Mouse (Mus musculus): ENCODE measurements around the gene 4930486L24Rik. TPM values are rescaled to one million over a fixed set of nuclear protein-coding genes. Genes with fewer than 3 reads are reported as not detected.

The 4930486L24Rik gene
- polyA plus RNA-seq, 1 experiment from 2014 or later, result not detected

GRCm38 (mm10) chr13:60842703-60843102, 21.6 kb downstream of the 4930486L24Rik start:
- Histone ChIP-seq H3K4me2 (ENCODE audit: low read depth) (no peak overlapping the region), H3K4me1 (ENCODE audit: control insufficient read depth, insufficient read depth, low read length) (no peaks in the 10 kb centered on the region), H3K27ac (ENCODE audit: low read depth, low read length) (no peak overlapping the region), H3K36me3 (ENCODE audit: control insufficient read depth, insufficient read depth, low read length) (no peaks in the 10 kb centered on the region), H3K4me3 (ENCODE audit: low read depth, low read length) (no peak overlapping the region), H3K9ac (ENCODE audit: low read length) (no peak overlapping the region), H3K9me3 (ENCODE audit: control insufficient read depth, low read length) (no peaks in the 10 kb centered on the region), H3K27me3 (ENCODE audit: control insufficient read depth, insufficient read depth, low read length) (no peaks in the 10 kb centered on the region)
- WGBS, result 78% methylated on average over 6 of the region's 6 CpGs
- DNase-seq (ENCODE audit: low spot score) (no peak), ATAC-seq (ENCODE audit: insufficient read depth, low FRiP score, low TSS enrichment) (no peak)

- Histone ChIP-seq H3K4me2 (ENCODE audit: low read depth) (no peak overlapping the region), H3K9me3 (ENCODE audit: control insufficient read depth, low read length) (no peaks in the 10 kb centered on the region), H3K27ac (ENCODE audit: low read depth, low read length) (no peak overlapping the region), H3K36me3 (ENCODE audit: control insufficient read depth, insufficient read depth, low read length) (no peaks in the 10 kb centered on the region), H3K4me1 (ENCODE audit: control insufficient read depth, insufficient read depth, low read length) (no peaks in the 10 kb centered on the region), H3K27me3 (ENCODE audit: control insufficient read depth, insufficient read depth, low read length) (no peaks in the 10 kb centered on the region), H3K9ac (ENCODE audit: low read length) (no peak overlapping the region), H3K4me3 (ENCODE audit: low read depth, low read length) (no peak overlapping the region)
- WGBS, result 85% methylated on average over 2 of the region's 2 CpGs
- ATAC-seq (ENCODE audit: insufficient read depth, low FRiP score, low TSS enrichment) (no peak), DNase-seq (ENCODE audit: low spot score) (no peak)
Observed at GRCm38 (mm10) chr13:60839353-60839902, 24.8 kb downstream of the 4930486L24Rik start.

GRCm38 (mm10) chr13:60826052-60826451, 38.2 kb downstream of the 4930486L24Rik start:
- H3K9me3 ChIP-seq (ENCODE audit: control insufficient read depth, low read length), result no peaks in the 10 kb centered on the region
- H3K27me3 ChIP-seq (ENCODE audit: control insufficient read depth, insufficient read depth, low read length), result no peaks in the 10 kb centered on the region
- WGBS, result 73% methylated on average over 3 of the region's 3 CpGs
- no peaks in the 10 kb centered on the region for H3K4me1 ChIP-seq (ENCODE audit: control insufficient read depth, insufficient read depth, low read length)
- H3K9ac ChIP-seq (ENCODE audit: low read length), result no peak overlapping the region
- no peaks in the 10 kb centered on the region for H3K36me3 ChIP-seq (ENCODE audit: control insufficient read depth, insufficient read depth, low read length)
- H3K4me2 ChIP-seq (ENCODE audit: low read depth), result no peak overlapping the region
- no peak for ATAC-seq (ENCODE audit: insufficient read depth, low FRiP score, low TSS enrichment)
- no peak overlapping the region for H3K27ac ChIP-seq (ENCODE audit: low read depth, low read length)
- DNase-seq (ENCODE audit: low spot score), result no peak
- no peak overlapping the region for H3K4me3 ChIP-seq (ENCODE audit: low read depth, low read length)

- no peak overlapping the region for H3K27ac ChIP-seq (ENCODE audit: low read depth, low read length)
- no peaks in the 10 kb centered on the region for H3K9me3 ChIP-seq (ENCODE audit: control insufficient read depth, low read length)
- no peaks in the 10 kb centered on the region for H3K27me3 ChIP-seq (ENCODE audit: control insufficient read depth, insufficient read depth, low read length)
- H3K4me1 ChIP-seq (ENCODE audit: control insufficient read depth, insufficient read depth, low read length), result no peaks in the 10 kb centered on the region
- H3K9ac ChIP-seq (ENCODE audit: low read length), result no peak overlapping the region
- DNase-seq (ENCODE audit: low spot score), result no peak
- ATAC-seq (ENCODE audit: insufficient read depth, low FRiP score, low TSS enrichment), result no peak
- H3K36me3 ChIP-seq (ENCODE audit: control insufficient read depth, insufficient read depth, low read length), result no peaks in the 10 kb centered on the region
- H3K4me3 ChIP-seq (ENCODE audit: low read depth, low read length), result no peak overlapping the region
- WGBS, result 73% methylated on average over 3 of the region's 3 CpGs
- no peak overlapping the region for H3K4me2 ChIP-seq (ENCODE audit: low read depth)
Observed at GRCm38 (mm10) chr13:60820486-60821175, 43.6 kb downstream of the 4930486L24Rik start.

GRCm38 (mm10) chr13:60819469-60819868, 44.8 kb downstream of the 4930486L24Rik start:
- H3K4me1 ChIP-seq (ENCODE audit: control insufficient read depth, insufficient read depth, low read length), result no peaks in the 10 kb centered on the region

GRCm38 (mm10) chr13:60813722-60814121, 50.6 kb downstream of the 4930486L24Rik start:
- Histone ChIP-seq H3K4me2 (ENCODE audit: low read depth) (no peak overlapping the region), H3K9ac (ENCODE audit: low read length) (no peak overlapping the region), H3K4me3 (ENCODE audit: low read depth, low read length) (no peak overlapping the region), H3K4me1 (ENCODE audit: control insufficient read depth, insufficient read depth, low read length) (no peaks in the 10 kb centered on the region), H3K36me3 (ENCODE audit: control insufficient read depth, insufficient read depth, low read length) (no peaks in the 10 kb centered on the region), H3K27me3 (ENCODE audit: control insufficient read depth, insufficient read depth, low read length) (no peaks in the 10 kb centered on the region), H3K9me3 (ENCODE audit: control insufficient read depth, low read length) (no peaks in the 10 kb centered on the region), H3K27ac (ENCODE audit: low read depth, low read length) (no peak overlapping the region)
- DNase-seq (ENCODE audit: low spot score) (no peak), ATAC-seq (ENCODE audit: insufficient read depth, low FRiP score, low TSS enrichment) (no peak)
- WGBS, result 81% methylated on average over 1 of the region's 1 CpGs

More at GRCm38 (mm10) chr13:60819469-60819868, 44.8 kb downstream of the 4930486L24Rik start:
- H3K4me2 ChIP-seq (ENCODE audit: low read depth), result no peak overlapping the region
- no peaks in the 10 kb centered on the region for H3K27me3 ChIP-seq (ENCODE audit: control insufficient read depth, insufficient read depth, low read length)
- no peaks in the 10 kb centered on the region for H3K9me3 ChIP-seq (ENCODE audit: control insufficient read depth, low read length)
- H3K27ac ChIP-seq (ENCODE audit: low read depth, low read length), result no peak overlapping the region
- no peaks in the 10 kb centered on the region for H3K36me3 ChIP-seq (ENCODE audit: control insufficient read depth, insufficient read depth, low read length)
- 14% methylated on average over 7 of the region's 7 CpGs for WGBS
- no peak for ATAC-seq (ENCODE audit: insufficient read depth, low FRiP score, low TSS enrichment)
- no peak overlapping the region for H3K9ac ChIP-seq (ENCODE audit: low read length)
- no peak overlapping the region for H3K4me3 ChIP-seq (ENCODE audit: low read depth, low read length)
- peak; percentile 31 for DNase-seq (ENCODE audit: low spot score)

- Histone ChIP-seq H3K4me3 (ENCODE audit: low read depth, low read length) (no peak overlapping the region), H3K9me3 (ENCODE audit: control insufficient read depth, low read length) (no peaks in the 10 kb centered on the region), H3K4me2 (ENCODE audit: low read depth) (no peak overlapping the region), H3K4me1 (ENCODE audit: control insufficient read depth, insufficient read depth, low read length) (no peaks in the 10 kb centered on the region), H3K27me3 (ENCODE audit: control insufficient read depth, insufficient read depth, low read length) (no peaks in the 10 kb centered on the region), H3K27ac (ENCODE audit: low read depth, low read length) (no peak overlapping the region), H3K9ac (ENCODE audit: low read length) (no peak overlapping the region), H3K36me3 (ENCODE audit: control insufficient read depth, insufficient read depth, low read length) (no peaks in the 10 kb centered on the region)
- no peak for ATAC-seq (ENCODE audit: insufficient read depth, low FRiP score, low TSS enrichment)
- DNase-seq (ENCODE audit: low spot score), result no peak
- WGBS, result 90% methylated on average over 6 of the region's 6 CpGs
Observed at GRCm38 (mm10) chr13:60812768-60813167, 51.5 kb downstream of the 4930486L24Rik start.

GRCm38 (mm10) chr13:60809690-60810089, 54.6 kb downstream of the 4930486L24Rik start:
- Histone ChIP-seq H3K4me2 (ENCODE audit: low read depth) (no peak overlapping the region), H3K27ac (ENCODE audit: low read depth, low read length) (no peak overlapping the region), H3K9ac (ENCODE audit: low read length) (no peak overlapping the region), H3K36me3 (ENCODE audit: control insufficient read depth, insufficient read depth, low read length) (no peaks in the 10 kb centered on the region), H3K27me3 (ENCODE audit: control insufficient read depth, insufficient read depth, low read length) (no peaks in the 10 kb centered on the region), H3K9me3 (ENCODE audit: control insufficient read depth, low read length) (no peaks in the 10 kb centered on the region), H3K4me1 (ENCODE audit: control insufficient read depth, insufficient read depth, low read length) (no peaks in the 10 kb centered on the region), H3K4me3 (ENCODE audit: low read depth, low read length) (no peak overlapping the region)
- 78% methylated on average over 2 of the region's 2 CpGs for WGBS
- ATAC-seq (ENCODE audit: insufficient read depth, low FRiP score, low TSS enrichment) (no peak), DNase-seq (ENCODE audit: low spot score) (no peak)

GRCm38 (mm10) chr13:60802749-60803148, 61.5 kb downstream of the 4930486L24Rik start, which contains the start of gene Ctsll3:
Gene Ctsll3, minus strand, starts transcription at chr13:60802849.
- Histone ChIP-seq H3K27ac (ENCODE audit: low read depth, low read length) (no peak within 1 kb of the TSS), H3K4me1 (ENCODE audit: control insufficient read depth, insufficient read depth, low read length) (no peaks in the 10 kb centered on the region), H3K9ac (ENCODE audit: low read length) (no peak within 1 kb of the TSS), H3K36me3 (ENCODE audit: control insufficient read depth, insufficient read depth, low read length) (no peaks in the 10 kb centered on the region), H3K4me3 (ENCODE audit: low read depth, low read length) (no peak within 1 kb of the TSS), H3K9me3 (ENCODE audit: control insufficient read depth, low read length) (no peaks in the 10 kb centered on the region), H3K4me2 (ENCODE audit: low read depth) (no peak within 1 kb of the TSS), H3K27me3 (ENCODE audit: control insufficient read depth, insufficient read depth, low read length) (no peaks in the 10 kb centered on the region)
- no peak for DNase-seq (ENCODE audit: low spot score)
- no peak for ATAC-seq (ENCODE audit: insufficient read depth, low FRiP score, low TSS enrichment)
- 68% methylated on average over 1 of the region's 1 CpGs for whole genome bisulfite sequencing
